Mouse (Mus musculus) brown adipose tissue, adult 24 weeks (tissue): Measurements from ENCODE around the gene Slc26a8. TPM values are rescaled to one million over a fixed set of nuclear protein-coding genes. Genes with fewer than 3 reads are reported as not detected.

Experiments
- H3K27ac ChIP-seq: fragments of 200-500 bp; replicated peaks from 2 replicates; pipeline ENCODE4 v1.5.1; 2012; ENCODE audit warnings: low read depth, mild to moderate bottlenecking, low read length
- H3K4me1 ChIP-seq: fragments of 200-500 bp; 2 replicates; pipeline ENCODE4 v1.6.1; 2012; ENCODE audit warnings: low read length, mixed read lengths; ENCODE audit not compliant: control insufficient read depth, insufficient read depth, insufficient read length
- H3K4me3 ChIP-seq: fragments of 200-500 bp; 2 replicates; pipeline ENCODE4 v1.5.1; 2012; ENCODE audit warnings: low read depth, mild to moderate bottlenecking, low read length, moderate library complexity; ENCODE audit not compliant: insufficient read depth
- polyA plus RNA-seq: library from polyadenylated mRNA; stranded (reverse); fragments of >200 nt; gene quantifications from 2 replicates; pipeline ENCODE4 v1.2.4, GENCODE M21; 2012; ENCODE audit not compliant: missing spikeins, insufficient read depth, insufficient read length

Gene Slc26a8
- polyA plus RNA-seq, 1 experiment: 1.5 TPM

GRCm38 (mm10) chr17:28637711-28638690, 52.0 kb downstream of the Slc26a8 start:
- Histone ChIP-seq H3K27ac (no peak overlapping the region), H3K4me3 (no peak overlapping the region), H3K4me1 (no peaks in the 10 kb centered on the region)

- Histone ChIP-seq H3K4me1 (no peaks in the 10 kb centered on the region), H3K27ac (no peak overlapping the region), H3K4me3 (no peak overlapping the region)
These were observed 54.2 kb downstream of the Slc26a8 start for GRCm38 (mm10) chr17:28635842-28636241.

GRCm38 (mm10) chr17:28629125-28629524, 60.9 kb downstream of the Slc26a8 start:
- Histone ChIP-seq H3K4me3 (no peak overlapping the region), H3K4me1 (no peaks in the 10 kb centered on the region), H3K27ac (no peak overlapping the region)

GRCm38 (mm10) chr17:28628248-28629124, 61.5 kb downstream of the Slc26a8 start:
- Histone ChIP-seq H3K27ac (no peak overlapping the region), H3K4me1 (no peaks in the 10 kb centered on the region), H3K4me3 (no peak overlapping the region)

GRCm38 (mm10) chr17:28626937-28627336, 63.1 kb downstream of the Slc26a8 start:
- no peak overlapping the region for H3K4me3 ChIP-seq
- H3K4me1 ChIP-seq: no peaks in the 10 kb centered on the region
- no peak overlapping the region for H3K27ac ChIP-seq

- Histone ChIP-seq H3K27ac (no peak overlapping the region), H3K4me1 (peaks cover 10% of the 10 kb centered on the region; the same call in 1 of the 2 replicates), H3K4me3 (no peak overlapping the region)
These were observed 64.7 kb downstream of the Slc26a8 start for GRCm38 (mm10) chr17:28625327-28625726.

- no peak overlapping the region for H3K27ac ChIP-seq
- H3K4me3 ChIP-seq: no peak overlapping the region
- H3K4me1 ChIP-seq: peaks cover 10% of the 10 kb centered on the region; the same call in 1 of the 2 replicates
These were observed 65.2 kb downstream of the Slc26a8 start for GRCm38 (mm10) chr17:28624841-28625240.

- Histone ChIP-seq H3K4me3 (peak within 1 kb of the TSS; percentile 96), H3K27ac (peak within 1 kb of the TSS; percentile 66), H3K4me1 (peaks cover 12% of the 10 kb centered on the region)
These were observed 67.7 kb downstream of the Slc26a8 start, which contains the start of gene Srpk1 for GRCm38 (mm10) chr17:28622300-28622759. Gene Srpk1 (minus strand): TSS chr17:28622709.

- peaks cover 12% of the 10 kb centered on the region for H3K4me1 ChIP-seq
- H3K27ac ChIP-seq: peak overlapping the region; percentile 28
- peak overlapping the region; percentile 96 for H3K4me3 ChIP-seq
These were observed 68.4 kb downstream of the Slc26a8 start for GRCm38 (mm10) chr17:28621381-28622299.

- Histone ChIP-seq H3K27ac (no peak overlapping the region), H3K4me3 (no peak overlapping the region), H3K4me1 (peaks cover 12% of the 10 kb centered on the region)
These were observed 71.3 kb downstream of the Slc26a8 start for GRCm38 (mm10) chr17:28618775-28619174.

- peaks cover 12% of the 10 kb centered on the region for H3K4me1 ChIP-seq
- no peak overlapping the region for H3K27ac ChIP-seq
- H3K4me3 ChIP-seq: no peak overlapping the region
These were observed 71.9 kb downstream of the Slc26a8 start for GRCm38 (mm10) chr17:28618124-28618523.

GRCm38 (mm10) chr17:28617636-28618035, 72.4 kb downstream of the Slc26a8 start:
- peaks cover 12% of the 10 kb centered on the region for H3K4me1 ChIP-seq
- no peak overlapping the region for H3K4me3 ChIP-seq
- H3K27ac ChIP-seq: no peak overlapping the region

- Histone ChIP-seq H3K4me1 (peaks cover 2% of the 10 kb centered on the region; the same call in 1 of the 2 replicates), H3K4me3 (no peak overlapping the region), H3K27ac (no peak overlapping the region)
These were observed 74.7 kb downstream of the Slc26a8 start for GRCm38 (mm10) chr17:28615332-28615731.

GRCm38 (mm10) chr17:28613096-28613495, 76.9 kb downstream of the Slc26a8 start:
- Histone ChIP-seq H3K4me1 (peaks cover 2% of the 10 kb centered on the region; the same call in 1 of the 2 replicates), H3K4me3 (no peak overlapping the region), H3K27ac (no peak overlapping the region)
